Mouse (Mus musculus): ENCODE measurements around the gene Pced1b. TPM values are rescaled to one million over a fixed set of nuclear protein-coding genes. Genes with fewer than 3 reads are reported as not detected.

The Pced1b gene
- polyA plus RNA-seq, 1 experiment from 2014 or later: 5.7 TPM

DNA sequence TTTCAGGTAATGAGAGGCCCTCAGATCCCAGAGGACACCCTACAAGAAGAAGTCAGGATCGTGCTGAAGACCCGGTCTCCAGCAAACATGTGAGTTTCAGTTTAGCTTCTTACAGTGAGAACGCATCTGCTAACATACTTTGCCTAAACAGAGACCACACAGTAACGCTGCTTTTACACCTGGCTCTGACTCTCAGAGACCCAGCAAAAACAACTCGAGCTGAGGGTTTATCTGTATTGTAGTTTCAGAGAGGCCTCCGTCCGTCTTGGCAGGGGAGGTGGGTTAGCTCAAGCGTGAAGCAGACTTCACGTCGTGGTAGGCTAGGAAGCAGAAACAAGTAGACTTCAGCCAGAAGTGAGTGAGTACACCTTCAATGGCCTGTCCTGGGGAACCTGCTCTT, 30.4 kb downstream of the Pced1b start:
- WGBS: 50% methylated on average over 10 of the region's 10 CpGs
- DNase-seq (peak; percentile 48), ATAC-seq (ENCODE audit: low FRiP score, low TSS enrichment) (no peak)

DNA sequence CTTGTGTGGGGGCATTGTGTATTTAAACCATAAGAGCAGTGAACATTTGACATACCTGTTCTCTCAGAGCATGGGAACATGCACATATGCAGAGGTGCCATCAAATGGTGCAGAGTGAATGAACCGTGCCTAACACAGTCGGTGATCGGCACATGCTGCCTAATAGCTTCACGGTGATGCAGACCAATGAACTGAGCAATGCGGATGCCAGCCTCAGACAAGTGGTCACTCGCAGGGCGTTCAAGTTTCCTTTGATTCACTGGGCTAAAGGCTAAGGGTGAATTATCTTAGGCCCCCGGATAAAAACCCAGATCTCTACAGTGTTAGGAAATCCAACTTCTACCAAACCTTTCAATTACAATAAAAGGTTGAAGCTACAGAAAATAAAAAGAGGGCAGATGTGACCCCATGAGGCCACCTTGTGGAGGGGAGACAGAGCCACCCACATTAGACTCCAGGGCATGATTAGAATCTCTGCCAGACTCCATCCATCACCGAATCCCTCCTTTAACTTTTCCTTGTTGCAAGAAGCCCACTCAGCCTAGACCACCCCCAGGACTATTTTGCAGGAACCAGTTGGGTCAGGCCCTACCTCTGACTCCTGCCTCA, 31.5 kb downstream of the Pced1b start:
- no peak overlapping the region for H3K4me3 ChIP-seq (replicated peaks; ENCODE audit: low read depth, low read length)
- no peak for DNase-seq
- no peak overlapping the region for H3K27ac ChIP-seq (replicated peaks; ENCODE audit: low read depth, low read length)
- no peaks in the 10 kb centered on the region for H3K36me3 ChIP-seq (ENCODE audit: control insufficient read depth, insufficient read depth, low read length)
- WGBS: 87% methylated on average over 9 of the region's 9 CpGs
- peaks cover 21% of the 10 kb centered on the region; the same call in 1 of the 2 replicates for H3K4me1 ChIP-seq (ENCODE audit: control insufficient read depth, insufficient read depth, low read length)
- H3K9ac ChIP-seq (replicated peaks; ENCODE audit: low read length): no peak overlapping the region
- ATAC-seq (ENCODE audit: low FRiP score, low TSS enrichment): no peak
- H3K9me3 ChIP-seq (ENCODE audit: control insufficient read depth, low read length): no peaks in the 10 kb centered on the region
- H3K27me3 ChIP-seq (ENCODE audit: control insufficient read depth, insufficient read depth, low read length): no peaks in the 10 kb centered on the region
- H3K4me2 ChIP-seq (ENCODE audit: low read length): no peak overlapping the region

More for the DNA sequence above, 30.4 kb downstream of the Pced1b start:
- H3K36me3 ChIP-seq (ENCODE audit: control insufficient read depth, insufficient read depth, low read length): no peaks in the 10 kb centered on the region
- H3K4me1 ChIP-seq (ENCODE audit: control insufficient read depth, insufficient read depth, low read length): peaks cover 18% of the 10 kb centered on the region; the same call in 1 of the 2 replicates
- H3K27ac ChIP-seq (replicated peaks; ENCODE audit: low read depth, low read length): 0 out of 2 replicates have a peak overlapping the region, but pooled peaks have one; percentile 32
- no peak overlapping the region for H3K4me3 ChIP-seq (replicated peaks; ENCODE audit: low read depth, low read length)
- no peaks in the 10 kb centered on the region for H3K27me3 ChIP-seq (ENCODE audit: control insufficient read depth, insufficient read depth, low read length)
- H3K9me3 ChIP-seq (ENCODE audit: control insufficient read depth, low read length): no peaks in the 10 kb centered on the region
- no peak overlapping the region for H3K4me2 ChIP-seq (ENCODE audit: low read length)
- H3K9ac ChIP-seq (replicated peaks; ENCODE audit: low read length): no peak overlapping the region

DNA sequence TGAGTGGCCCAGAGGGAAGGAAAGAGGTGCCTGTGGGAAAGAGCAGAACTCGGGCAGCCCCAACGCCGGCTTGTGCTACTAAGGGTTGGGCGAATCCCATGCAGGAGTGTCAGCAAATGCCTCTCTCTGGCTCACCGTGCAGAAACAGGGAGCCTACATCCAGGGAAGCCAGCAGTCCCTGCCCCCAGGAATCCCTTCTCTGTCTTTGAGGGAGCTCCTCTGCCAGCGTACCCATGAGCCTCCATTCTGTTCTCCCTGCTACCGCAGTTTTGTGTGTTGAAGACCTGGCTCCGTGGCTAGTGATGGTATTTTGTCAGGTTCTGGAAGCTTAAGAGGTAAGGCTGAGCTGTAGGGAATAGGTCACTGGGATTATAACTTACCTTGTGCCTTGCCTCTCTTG, 33.2 kb downstream of the Pced1b start:
- ATAC-seq (ENCODE audit: low FRiP score, low TSS enrichment): no peak
- 87% methylated on average over 8 of the region's 8 CpGs for WGBS
- no peak overlapping the region for H3K4me3 ChIP-seq (replicated peaks; ENCODE audit: low read depth, low read length)
- peaks cover 24% of the 10 kb centered on the region; the same call in 1 of the 2 replicates for H3K4me1 ChIP-seq (ENCODE audit: control insufficient read depth, insufficient read depth, low read length)
- no peak overlapping the region for H3K27ac ChIP-seq (replicated peaks; ENCODE audit: low read depth, low read length)
- no peaks in the 10 kb centered on the region for H3K27me3 ChIP-seq (ENCODE audit: control insufficient read depth, insufficient read depth, low read length)
- H3K9me3 ChIP-seq (ENCODE audit: control insufficient read depth, low read length): no peaks in the 10 kb centered on the region
- no peak overlapping the region for H3K9ac ChIP-seq (replicated peaks; ENCODE audit: low read length)
- no peaks in the 10 kb centered on the region for H3K36me3 ChIP-seq (ENCODE audit: control insufficient read depth, insufficient read depth, low read length)
- H3K4me2 ChIP-seq (ENCODE audit: low read length): no peak overlapping the region
- DNase-seq: no peak

DNA sequence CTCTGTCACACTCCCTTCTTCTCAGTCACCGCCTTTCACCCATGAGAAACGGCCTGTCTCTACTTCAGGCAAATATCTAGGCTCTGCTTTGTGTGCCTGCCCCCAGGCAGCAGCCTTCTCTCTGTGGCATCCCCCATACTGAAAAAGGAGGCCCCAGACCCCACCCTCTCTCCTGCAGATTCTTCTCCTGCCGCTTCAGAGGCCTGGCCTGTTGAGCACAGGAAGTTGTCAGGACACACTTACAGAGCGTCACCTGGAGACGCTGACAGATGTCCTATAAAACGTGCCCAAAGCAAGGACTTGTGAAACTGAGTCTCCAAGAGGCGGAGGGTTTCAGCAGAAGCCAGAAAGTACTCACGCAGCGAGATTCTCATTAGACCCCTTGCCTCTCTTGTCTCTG, 33.9 kb downstream of the Pced1b start:
- Histone ChIP-seq H3K9ac (replicated peaks; ENCODE audit: low read length) (no peak overlapping the region), H3K27ac (replicated peaks; ENCODE audit: low read depth, low read length) (no peak overlapping the region; the same call in 1 of the 2 replicates), H3K9me3 (ENCODE audit: control insufficient read depth, low read length) (no peaks in the 10 kb centered on the region), H3K4me3 (replicated peaks; ENCODE audit: low read depth, low read length) (no peak overlapping the region), H3K36me3 (ENCODE audit: control insufficient read depth, insufficient read depth, low read length) (no peaks in the 10 kb centered on the region), H3K27me3 (ENCODE audit: control insufficient read depth, insufficient read depth, low read length) (no peaks in the 10 kb centered on the region), H3K4me1 (ENCODE audit: control insufficient read depth, insufficient read depth, low read length) (peaks cover 24% of the 10 kb centered on the region; the same call in 1 of the 2 replicates), H3K4me2 (ENCODE audit: low read length) (no peak overlapping the region)
- DNase-seq (no peak), ATAC-seq (ENCODE audit: low FRiP score, low TSS enrichment) (no peak)
- 71% methylated on average over 9 of the region's 9 CpGs for WGBS

DNA sequence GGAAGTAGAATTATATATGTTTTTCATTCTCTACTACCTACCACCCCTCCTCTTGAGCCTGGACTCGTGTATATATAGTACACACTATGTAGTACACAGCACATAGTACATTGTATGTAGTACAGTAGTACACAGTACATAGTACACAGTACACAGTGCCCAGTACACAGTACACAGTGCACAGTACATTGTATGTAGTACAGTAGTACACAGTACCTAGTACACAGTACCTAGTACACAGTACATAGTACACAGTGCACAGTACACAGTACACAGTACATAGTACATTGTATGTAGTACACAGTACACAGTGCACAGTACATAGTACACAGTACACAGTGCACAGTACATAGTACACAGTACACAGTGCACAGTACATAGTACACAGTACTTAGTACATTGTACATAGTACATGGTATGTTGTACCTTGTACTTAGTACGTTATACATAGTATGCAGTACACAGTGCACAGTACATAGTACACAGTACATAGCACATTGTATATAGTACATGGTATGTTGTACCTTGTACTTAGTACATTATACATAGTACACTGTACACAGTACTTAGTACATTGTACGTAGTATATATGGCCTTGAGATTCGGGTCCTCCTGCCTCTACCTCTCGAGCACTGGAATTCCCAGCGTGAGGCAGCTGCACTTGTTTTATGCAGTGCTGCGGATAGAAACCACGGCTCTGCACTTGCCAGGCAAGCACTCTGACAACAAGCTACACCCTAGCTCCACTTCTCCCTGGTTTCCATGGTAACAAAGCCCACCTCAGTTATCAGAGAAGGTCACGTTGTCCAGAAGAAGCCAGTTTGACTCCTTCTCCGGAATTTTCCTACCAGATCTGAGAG, 35.0 kb downstream of the Pced1b start:
- DNase-seq (peak; percentile 84), ATAC-seq (ENCODE audit: low FRiP score, low TSS enrichment) (peak; percentile 46; the same call in 1 of the 2 replicates)
- no peak overlapping the region; the same call in 1 of the 2 replicates for H3K9ac ChIP-seq (replicated peaks; ENCODE audit: low read length)
- H3K4me2 ChIP-seq (ENCODE audit: low read length): 0 out of 2 replicates have a peak overlapping the region, but pooled peaks have one; percentile 5
- peaks cover 18% of the 10 kb centered on the region; the same call in 1 of the 2 replicates for H3K4me1 ChIP-seq (ENCODE audit: control insufficient read depth, insufficient read depth, low read length)
- no peaks in the 10 kb centered on the region for H3K36me3 ChIP-seq (ENCODE audit: control insufficient read depth, insufficient read depth, low read length)
- H3K27ac ChIP-seq (replicated peaks; ENCODE audit: low read depth, low read length): peak overlapping the region; percentile 54; the same call in 1 of the 2 replicates
- no peak overlapping the region for H3K4me3 ChIP-seq (replicated peaks; ENCODE audit: low read depth, low read length)
- WGBS: 38% methylated on average over 10 of the region's 10 CpGs
- H3K27me3 ChIP-seq (ENCODE audit: control insufficient read depth, insufficient read depth, low read length): no peaks in the 10 kb centered on the region
- H3K9me3 ChIP-seq (ENCODE audit: control insufficient read depth, low read length): no peaks in the 10 kb centered on the region

DNA sequence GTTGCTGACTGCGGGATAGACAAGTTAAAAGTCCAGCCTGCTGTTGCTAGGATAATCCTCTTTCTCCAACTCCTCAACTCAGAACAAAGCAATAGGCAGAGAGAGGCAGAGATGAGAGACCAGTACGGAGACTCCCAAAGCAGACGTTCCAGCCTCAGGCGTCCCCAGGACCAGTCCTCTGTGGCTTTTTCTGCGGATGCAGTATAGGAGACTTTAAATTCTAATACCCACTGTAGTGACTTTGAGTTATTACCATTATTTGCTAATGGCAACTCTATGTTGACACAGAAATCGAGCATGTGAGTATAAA, 35.6 kb downstream of the Pced1b start:
- Histone ChIP-seq H3K9ac (replicated peaks; ENCODE audit: low read length) (no peak overlapping the region; the same call in 1 of the 2 replicates), H3K9me3 (ENCODE audit: control insufficient read depth, low read length) (no peaks in the 10 kb centered on the region), H3K4me3 (replicated peaks; ENCODE audit: low read depth, low read length) (no peak overlapping the region), H3K27ac (replicated peaks; ENCODE audit: low read depth, low read length) (peak overlapping the region; percentile 54; the same call in 1 of the 2 replicates), H3K4me1 (ENCODE audit: control insufficient read depth, insufficient read depth, low read length) (peaks cover 13% of the 10 kb centered on the region; the same call in 1 of the 2 replicates), H3K27me3 (ENCODE audit: control insufficient read depth, insufficient read depth, low read length) (no peaks in the 10 kb centered on the region), H3K36me3 (ENCODE audit: control insufficient read depth, insufficient read depth, low read length) (no peaks in the 10 kb centered on the region), H3K4me2 (ENCODE audit: low read length) (0 out of 2 replicates have a peak overlapping the region, but pooled peaks have one; percentile 5)
- ATAC-seq (ENCODE audit: low FRiP score, low TSS enrichment) (no peak), DNase-seq (no peak)
- WGBS: 33% methylated on average over 6 of the region's 6 CpGs

DNA sequence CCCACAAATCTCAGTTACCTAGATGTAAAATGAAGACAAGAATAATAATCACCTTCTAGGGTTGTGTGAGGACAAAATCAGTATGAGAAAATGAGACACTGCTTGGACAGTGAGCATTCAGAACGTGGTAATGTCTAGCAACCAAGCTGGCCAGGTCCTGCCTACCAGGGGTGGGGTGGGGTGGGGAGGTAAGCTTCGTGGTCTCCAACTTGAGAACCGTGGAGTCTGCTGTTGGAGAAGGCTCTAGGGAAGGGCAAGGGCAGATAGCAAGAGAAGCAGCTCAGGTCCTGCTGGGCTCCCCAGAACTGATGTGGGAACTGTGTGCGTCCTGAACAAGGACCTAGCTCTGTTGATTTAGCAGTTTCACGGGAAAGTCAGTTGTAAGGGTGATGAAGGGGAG, 37.3 kb downstream of the Pced1b start:
- Histone ChIP-seq H3K27me3 (ENCODE audit: control insufficient read depth, insufficient read depth, low read length) (no peaks in the 10 kb centered on the region), H3K9ac (replicated peaks; ENCODE audit: low read length) (no peak overlapping the region), H3K9me3 (ENCODE audit: control insufficient read depth, low read length) (no peaks in the 10 kb centered on the region), H3K4me3 (replicated peaks; ENCODE audit: low read depth, low read length) (no peak overlapping the region), H3K27ac (replicated peaks; ENCODE audit: low read depth, low read length) (no peak overlapping the region), H3K4me2 (ENCODE audit: low read length) (no peak overlapping the region), H3K36me3 (ENCODE audit: control insufficient read depth, insufficient read depth, low read length) (no peaks in the 10 kb centered on the region), H3K4me1 (ENCODE audit: control insufficient read depth, insufficient read depth, low read length) (peaks cover 11% of the 10 kb centered on the region; the same call in 1 of the 2 replicates)
- ATAC-seq (ENCODE audit: low FRiP score, low TSS enrichment): no peak
- no peak for DNase-seq
- 85% methylated on average over 5 of the region's 5 CpGs for WGBS

DNA sequence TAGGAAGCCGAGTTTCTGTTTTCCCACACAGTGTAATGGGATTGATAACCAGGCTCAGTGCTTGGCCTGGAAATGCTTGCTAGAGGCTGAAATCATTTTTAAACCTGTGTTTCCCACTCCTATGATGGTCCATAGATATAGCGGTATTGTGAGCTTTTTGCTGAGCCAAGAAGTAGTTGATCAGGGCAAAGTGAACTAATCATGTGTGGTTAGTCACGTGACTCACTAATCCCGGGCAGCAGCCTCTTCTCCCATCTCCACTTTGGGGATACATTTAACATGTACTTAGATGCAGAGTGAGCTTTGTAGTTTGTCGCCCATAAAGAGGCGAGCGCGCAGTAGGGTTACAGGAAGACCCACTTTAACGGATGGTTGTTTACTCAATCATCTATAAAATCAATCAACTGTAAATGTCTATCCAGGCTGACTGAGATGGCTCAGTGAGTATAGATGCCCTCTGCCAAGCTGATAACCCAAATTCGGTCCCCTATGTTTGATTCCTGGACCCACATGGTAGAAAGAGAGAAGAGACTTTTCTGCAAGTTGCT, 38.8 kb downstream of the Pced1b start:
- no peak overlapping the region for H3K27ac ChIP-seq (replicated peaks; ENCODE audit: low read depth, low read length)
- H3K4me3 ChIP-seq (replicated peaks; ENCODE audit: low read depth, low read length): no peak overlapping the region
- 0 out of 2 replicates have a peak, but pooled peaks cover 7% of the 10 kb centered on the region for H3K4me1 ChIP-seq (ENCODE audit: control insufficient read depth, insufficient read depth, low read length)
- H3K9ac ChIP-seq (replicated peaks; ENCODE audit: low read length): no peak overlapping the region
- H3K27me3 ChIP-seq (ENCODE audit: control insufficient read depth, insufficient read depth, low read length): no peaks in the 10 kb centered on the region
- 92% methylated on average over 10 of the region's 10 CpGs for WGBS
- no peaks in the 10 kb centered on the region for H3K36me3 ChIP-seq (ENCODE audit: control insufficient read depth, insufficient read depth, low read length)
- H3K9me3 ChIP-seq (ENCODE audit: control insufficient read depth, low read length): no peaks in the 10 kb centered on the region
- ATAC-seq (ENCODE audit: low FRiP score, low TSS enrichment) (no peak), DNase-seq (no peak)
- no peak overlapping the region for H3K4me2 ChIP-seq (ENCODE audit: low read length)
